Mouse (Mus musculus): Measurements from ENCODE around the gene Nde1.
"Not testable (repeated sequence)": the region's sequence is repeated elsewhere in the genome, so short reads cannot be mapped to it uniquely, and the experiment has no call there.

Nde1 gene

GRCm38 (mm10) chr16:14162988-14163416 is at the start of gene Nde1, which contains the start of gene Marf1:
Gene Nde1 (plus strand): TSS chr16:14163275.
Gene Marf1 (minus strand): TSS chr16:14163351.
- DNase-seq (ENCODE audit: low read depth, low spot score), result peak; percentile 95

- DNase-seq (ENCODE audit: low read depth, low spot score), result no peak
Observed at GRCm38 (mm10) chr16:14117299-14117698, 45.8 kb upstream of the Nde1 start.

GRCm38 (mm10) chr16:14120941-14121340 is 42.1 kb upstream of the Nde1 start:
- no peak for DNase-seq (ENCODE audit: low read depth, low spot score)

GRCm38 (mm10) chr16:14121563-14121962 is 41.5 kb upstream of the Nde1 start:
- no peak for DNase-seq (ENCODE audit: low read depth, low spot score)

GRCm38 (mm10) chr16:14122586-14122985 is 40.5 kb upstream of the Nde1 start:
- no peak for DNase-seq (ENCODE audit: low read depth, low spot score)

GRCm38 (mm10) chr16:14123901-14124300 is 39.2 kb upstream of the Nde1 start:
- no peak for DNase-seq (ENCODE audit: low read depth, low spot score)

- no peak for DNase-seq (ENCODE audit: low read depth, low spot score)
Observed at GRCm38 (mm10) chr16:14124709-14125108, 38.4 kb upstream of the Nde1 start.

GRCm38 (mm10) chr16:14125253-14125652 is 37.8 kb upstream of the Nde1 start:
- no peak for DNase-seq (ENCODE audit: low read depth, low spot score)

- DNase-seq (ENCODE audit: low read depth, low spot score), result no peak
Observed at GRCm38 (mm10) chr16:14128977-14129376, 34.1 kb upstream of the Nde1 start.

GRCm38 (mm10) chr16:14130796-14131195 is 32.3 kb upstream of the Nde1 start:
- DNase-seq (ENCODE audit: low read depth, low spot score), result no peak

GRCm38 (mm10) chr16:14131376-14131775 is 31.7 kb upstream of the Nde1 start:
- no peak for DNase-seq (ENCODE audit: low read depth, low spot score)

GRCm38 (mm10) chr16:14131838-14132237 is 31.2 kb upstream of the Nde1 start:
- no peak for DNase-seq (ENCODE audit: low read depth, low spot score)

GRCm38 (mm10) chr16:14135014-14135413 is 28.1 kb upstream of the Nde1 start:
- DNase-seq (ENCODE audit: low read depth, low spot score), result no peak

GRCm38 (mm10) chr16:14137976-14138561 is 25.0 kb upstream of the Nde1 start:
- no peak for DNase-seq (ENCODE audit: low read depth, low spot score)

- DNase-seq (ENCODE audit: low read depth, low spot score), result no peak
Observed at GRCm38 (mm10) chr16:14139106-14139505, 24.0 kb upstream of the Nde1 start.

- DNase-seq (ENCODE audit: low read depth, low spot score), result no peak
Observed at GRCm38 (mm10) chr16:14143298-14143697, 19.8 kb upstream of the Nde1 start.

GRCm38 (mm10) chr16:14147712-14148111 is 15.4 kb upstream of the Nde1 start:
- no peak for DNase-seq (ENCODE audit: low read depth, low spot score)

GRCm38 (mm10) chr16:14151718-14152117 is 11.4 kb upstream of the Nde1 start:
- DNase-seq (ENCODE audit: low read depth, low spot score), result no peak

GRCm38 (mm10) chr16:14155638-14156037 is 7.4 kb upstream of the Nde1 start:
- DNase-seq (ENCODE audit: low read depth, low spot score), result not testable (repeated sequence)

GRCm38 (mm10) chr16:14156312-14156711 is 6.8 kb upstream of the Nde1 start:
- no peak for DNase-seq (ENCODE audit: low read depth, low spot score)

GRCm38 (mm10) chr16:14158536-14158935 is 4.5 kb upstream of the Nde1 start:
- no peak for DNase-seq (ENCODE audit: low read depth, low spot score)

- peak; percentile 99 for DNase-seq (ENCODE audit: low read depth, low spot score)
Observed at GRCm38 (mm10) chr16:14158936-14159745, 3.9 kb upstream of the Nde1 start.

- DNase-seq (ENCODE audit: low read depth, low spot score), result peak; percentile 78
Observed at GRCm38 (mm10) chr16:14159746-14160131, 3.3 kb upstream of the Nde1 start.
